Mouse (Mus musculus): ENCODE results near the gene I0C0044D17Rik.

DNA sequence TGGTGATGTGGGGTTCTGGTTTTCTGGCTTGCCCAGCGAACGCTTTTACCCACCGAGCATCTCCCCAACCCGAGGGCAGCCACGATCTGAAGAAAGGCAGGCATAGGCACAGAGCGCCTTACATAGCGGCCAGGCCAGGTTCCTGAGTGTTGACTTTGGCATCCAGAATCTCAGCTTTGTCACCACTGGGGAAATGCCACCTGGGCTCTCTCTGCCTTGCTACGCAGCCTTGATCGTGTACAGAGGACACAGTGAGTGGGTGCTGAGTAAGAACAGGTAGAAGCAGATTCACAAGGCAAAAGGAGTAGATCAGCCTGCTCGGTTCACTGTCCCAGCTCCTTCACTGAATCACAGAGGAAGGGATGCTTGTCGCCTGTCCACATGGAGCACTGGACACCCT is 21.9 kb downstream of the I0C0044D17Rik start:
- TF ChIP-seq POLR2A (IDR thresholded peaks at IDR 0.05; ENCODE audit: low read depth, low read length): no peak
- no peak for TF ChIP-seq CTCF (IDR thresholded peaks at IDR 0.05; ENCODE audit: extremely low read depth, insufficient read length, insufficient replicate concordance, low read depth, low read length)

Measured in small intestine, adult 2 months (tissue).